Mouse (Mus musculus) cerebellum, adult 18-20 months (tissue): ENCODE measurements at regions not wholly inside any gene's neighbourhood (a gene's known extent, or its start where the extent isn't known, plus 50 kb on each side); places are given as distances from the start of the nearest gene placed in this dataset.

ENCODE experiments used
- DNase-seq, 2 experiments: peaks; one replicate each; pipeline ENCODE4 v3.0.0; 2021

DNA sequence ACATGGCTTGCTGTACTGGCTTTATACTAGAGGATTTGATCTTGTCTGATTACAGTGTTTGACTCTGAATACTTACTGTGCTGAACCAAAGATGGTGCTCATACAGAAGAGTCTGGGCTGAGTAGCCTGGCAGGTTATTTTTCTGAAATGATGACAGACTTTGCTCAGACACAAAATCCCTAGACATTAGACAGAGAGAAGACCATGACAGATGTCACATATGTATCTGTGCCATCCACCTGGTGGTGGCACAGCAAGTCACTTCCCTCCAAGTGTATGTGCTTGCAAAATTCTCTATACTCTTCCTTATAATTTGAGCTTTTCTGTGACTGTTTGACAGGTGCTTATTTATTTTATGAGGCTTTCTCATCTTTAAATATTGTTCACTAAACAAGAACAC is 80.7 kb downstream of the Gm7361 start:
- peak; percentile 43 to 46 for DNase-seq

DNA sequence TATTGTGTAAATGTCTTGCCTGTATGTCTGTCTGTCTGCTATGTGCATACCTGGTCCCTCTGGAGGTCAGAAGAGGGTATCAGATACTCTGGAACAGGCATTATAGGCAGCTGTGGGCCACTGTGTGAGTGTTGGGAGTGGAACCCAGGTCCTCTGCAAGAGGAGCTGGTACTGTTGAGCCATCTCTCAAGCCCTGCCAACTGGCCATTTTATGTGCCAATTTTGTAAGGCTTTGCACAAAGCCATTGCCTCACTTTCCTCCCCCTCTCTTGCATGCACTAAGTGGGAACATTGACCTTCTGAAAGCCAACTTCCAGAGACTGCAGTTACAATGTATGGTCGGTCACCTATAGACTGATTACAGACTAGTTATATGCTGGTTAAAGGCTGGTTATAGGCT is 81.8 kb downstream of the Gm7361 start:
- peak; percentile 24 to 48 for DNase-seq

DNA sequence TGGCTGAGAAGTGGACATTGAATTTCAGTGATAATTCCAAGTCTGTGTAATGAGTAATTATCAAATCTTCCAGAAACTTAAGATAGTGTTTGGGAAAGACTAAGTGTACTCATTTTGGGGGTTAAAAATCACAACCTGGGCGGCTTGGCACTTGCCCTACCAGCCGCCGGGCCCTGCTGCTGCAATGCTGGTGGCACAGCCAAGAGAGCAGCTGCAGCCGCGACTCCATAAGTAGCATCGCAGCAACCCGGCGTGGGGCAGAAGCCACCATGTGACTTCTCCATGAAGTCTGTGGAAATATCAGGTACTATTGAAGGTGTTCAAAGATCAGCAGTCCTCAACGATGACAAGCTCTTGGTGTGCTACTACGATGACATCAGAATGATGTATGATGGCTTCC is 97.7 kb downstream of the Gm7361 start:
- peak in 1 of 2 experiments; percentile 1 for DNase-seq

DNA sequence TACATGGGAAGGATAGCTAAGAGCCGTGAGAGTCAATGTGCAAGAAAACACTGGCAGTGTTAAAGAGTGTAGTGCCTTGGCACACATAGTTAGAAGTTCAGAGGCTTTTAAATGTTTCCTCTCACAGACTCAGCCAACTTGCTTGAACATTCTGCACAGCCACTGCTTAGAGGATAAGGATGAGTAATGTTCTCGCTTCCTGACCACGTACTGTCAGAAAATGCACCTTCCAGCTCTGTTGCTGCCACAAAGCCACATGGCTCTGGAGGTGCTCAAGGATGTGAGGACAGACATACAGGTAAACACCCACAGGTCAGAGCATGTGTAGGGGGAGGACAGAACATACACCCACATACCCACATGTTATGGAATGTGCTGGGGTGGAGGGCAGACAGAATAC is 101.6 kb downstream of the Gm7361 start:
- DNase-seq = peak in 1 of 2 experiments; percentile 0

DNA sequence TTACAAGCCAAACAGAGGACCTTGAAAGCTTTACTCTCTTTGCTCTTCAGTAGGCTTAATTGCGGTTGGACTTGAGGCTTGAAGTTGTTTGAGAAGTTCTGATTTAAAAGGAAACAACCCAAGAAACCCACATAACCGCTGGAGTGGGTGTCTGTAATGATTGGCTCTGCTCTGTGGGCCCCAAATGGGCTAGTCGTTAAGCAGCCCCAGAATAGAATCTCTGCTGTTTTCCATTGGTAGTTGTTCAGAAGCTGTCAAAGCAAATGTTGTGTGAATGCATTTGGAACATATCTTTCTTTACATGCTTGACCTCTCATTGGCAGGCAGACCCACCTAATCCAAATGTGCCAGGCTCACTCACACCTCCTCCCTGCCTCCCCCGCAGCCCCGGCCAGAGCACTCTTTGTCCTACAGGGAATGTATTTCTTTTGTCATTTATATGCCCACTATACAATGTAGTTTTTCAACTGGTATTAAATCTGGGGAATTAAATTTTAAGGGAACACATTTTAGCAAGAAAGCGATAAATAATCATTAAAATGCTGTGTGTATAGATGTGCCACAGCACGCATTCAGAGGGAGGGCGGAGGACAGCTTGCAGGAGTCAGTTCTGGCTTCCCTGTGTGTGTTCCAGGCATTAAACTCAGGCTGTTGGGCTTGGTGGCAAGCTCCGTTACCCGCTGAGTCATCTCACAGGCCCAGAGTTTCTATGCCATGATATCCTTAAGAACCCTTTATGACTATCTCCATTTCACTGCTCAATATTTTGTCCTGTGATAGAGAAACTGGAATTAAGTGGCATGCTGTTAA is 116.9 kb downstream of the Gm7361 start:
- DNase-seq = no peak

DNA sequence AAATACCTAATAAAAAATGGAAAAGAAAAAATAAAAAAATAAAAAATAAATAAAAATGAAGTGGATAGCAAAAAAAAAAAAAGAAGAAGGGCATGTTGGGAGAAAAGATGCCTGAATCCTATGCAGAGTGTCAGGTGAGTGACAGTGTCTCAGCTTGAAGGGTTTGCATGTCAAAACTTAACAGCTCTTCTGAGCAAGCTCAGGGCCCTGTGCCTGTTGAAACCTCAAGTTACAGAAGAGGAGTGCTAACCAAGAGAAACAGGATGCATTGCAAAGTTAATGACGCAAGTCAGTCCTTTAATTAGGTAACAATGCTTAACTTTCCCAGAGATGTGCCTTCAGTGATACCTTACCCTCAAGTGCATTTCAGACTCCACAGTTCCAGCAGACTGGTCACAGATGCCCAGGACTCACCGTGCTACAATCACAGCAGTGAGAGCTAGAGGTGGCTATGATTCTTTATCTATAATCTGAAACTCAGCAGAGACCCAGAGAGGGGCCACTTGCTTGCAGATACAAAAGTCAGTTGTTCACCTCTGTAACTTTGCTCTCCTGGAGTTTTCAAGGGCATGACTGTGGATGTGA is 149.7 kb downstream of the Gm7361 start:
- DNase-seq = no peak

DNA sequence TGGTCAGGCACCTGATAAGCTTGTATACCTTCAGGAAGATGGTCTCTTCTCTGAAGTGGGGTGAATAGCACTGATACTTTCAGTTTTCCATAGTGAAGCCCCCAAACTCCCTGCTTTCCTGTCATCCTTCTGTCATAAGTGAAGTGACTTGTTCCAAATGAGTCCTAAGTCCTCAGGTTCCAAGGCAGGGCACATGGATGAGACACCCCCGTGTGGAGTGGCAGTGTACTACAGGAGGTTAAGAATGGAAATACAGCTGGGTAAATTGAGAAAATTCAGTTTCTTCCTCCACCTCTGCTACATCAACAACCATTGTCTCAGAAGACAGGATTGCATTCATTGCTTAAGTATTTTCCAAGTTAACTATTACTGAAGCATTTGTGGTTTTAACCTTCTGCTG is 155.7 kb downstream of the Gm7361 start:
- DNase-seq = peak in 1 of 2 experiments; percentile 8

DNA sequence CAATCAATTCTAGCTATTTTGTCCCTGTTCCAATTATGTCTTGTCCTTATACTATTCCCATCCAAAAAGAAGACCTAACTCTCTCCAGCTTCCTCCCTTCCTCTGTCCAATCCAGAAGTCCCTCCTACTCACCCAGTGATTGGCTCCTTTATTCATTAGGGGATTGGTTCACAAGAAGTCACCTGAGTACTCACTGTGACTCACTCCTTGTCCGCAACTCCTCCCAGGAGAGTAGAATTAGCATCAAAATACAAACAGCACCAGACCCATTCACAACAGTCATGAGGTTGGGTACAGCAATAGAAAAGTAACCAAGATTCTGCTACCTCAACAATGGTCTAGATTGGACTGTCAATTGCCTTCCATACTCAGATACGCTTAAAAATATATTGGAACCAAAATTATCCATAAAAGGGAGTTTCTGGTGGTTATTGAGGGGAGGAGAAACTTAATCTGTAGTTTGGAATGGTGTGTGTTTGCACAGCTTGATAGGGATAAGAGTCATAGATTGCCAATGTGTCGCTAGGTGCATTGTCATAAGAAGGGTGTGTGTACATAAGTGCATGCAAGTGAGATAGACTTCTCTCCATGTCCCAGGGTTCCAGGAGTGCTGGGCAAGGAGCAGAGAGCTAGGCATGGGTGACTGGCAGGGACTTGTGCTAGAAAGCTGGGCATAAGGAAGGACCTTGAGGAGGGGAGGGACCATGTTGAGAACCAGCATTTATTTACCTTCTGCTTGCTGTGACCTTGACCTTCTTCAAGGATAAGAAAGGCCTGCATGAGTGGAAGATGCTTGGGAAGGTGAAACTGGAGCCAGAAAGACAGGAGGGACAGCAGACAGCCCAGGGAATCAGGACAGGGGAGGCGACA is 187.1 kb downstream of the Gm7361 start:
- no peak for DNase-seq

DNA sequence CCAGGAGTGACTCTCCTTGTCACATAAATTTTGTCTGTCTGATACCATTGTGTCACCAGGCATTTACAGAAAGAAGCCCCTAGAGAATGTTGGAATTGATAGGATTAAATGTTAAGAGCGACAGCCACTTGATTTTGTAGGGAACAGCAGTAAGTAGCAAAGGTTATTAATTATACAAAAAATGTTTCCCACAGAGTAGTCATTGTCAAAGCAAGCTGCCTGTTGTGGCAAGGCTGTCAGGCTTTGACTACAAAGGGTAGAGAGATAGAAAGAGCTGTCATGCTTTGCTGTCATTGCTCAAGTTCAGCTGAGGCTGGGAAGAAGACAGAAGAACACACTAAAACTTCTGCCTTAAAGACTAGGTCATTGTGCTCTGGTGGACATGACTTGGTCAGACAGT is 193.8 kb downstream of the Gm7361 start:
- DNase-seq = no peak

DNA sequence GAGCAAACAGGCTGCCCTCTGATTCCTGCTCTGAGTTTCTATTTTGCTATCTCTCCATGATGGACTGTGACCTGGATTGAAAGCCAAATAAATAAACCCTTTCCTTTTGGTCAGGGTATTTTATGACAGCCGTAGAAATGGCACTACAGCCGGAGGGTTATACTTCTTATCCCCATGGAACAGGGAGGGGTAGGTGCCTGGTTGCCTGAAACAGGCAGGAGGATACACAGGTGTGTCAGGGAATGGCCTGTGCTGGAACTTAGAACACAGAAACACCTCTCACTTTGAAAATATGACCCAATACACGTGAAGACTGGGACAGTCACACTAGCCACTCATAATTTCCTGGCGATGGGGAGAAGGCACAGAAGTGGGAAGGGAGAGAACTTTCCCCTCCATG is 200.1 kb downstream of the Gm7361 start:
- no peak for DNase-seq

DNA sequence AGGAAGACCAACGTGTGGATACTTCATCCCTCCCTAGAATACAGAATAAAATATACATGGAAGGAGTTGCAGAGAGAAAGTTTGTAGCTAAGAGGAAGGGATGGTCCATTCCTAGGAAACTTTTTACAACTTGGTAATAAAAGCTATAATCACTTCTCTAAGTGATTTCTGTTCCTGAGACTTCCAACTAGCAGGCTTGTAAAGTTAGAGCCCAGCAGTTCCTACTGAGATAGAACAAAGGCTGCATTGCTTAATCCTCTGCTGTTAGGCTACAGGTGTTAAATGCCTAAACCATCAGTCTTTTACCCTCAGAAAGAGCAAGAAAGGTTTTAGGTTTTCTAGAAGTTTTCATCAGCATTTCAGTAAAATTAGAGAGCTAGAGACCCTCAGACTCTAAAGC is 209.2 kb downstream of the Gm7361 start:
- no peak for DNase-seq

DNA sequence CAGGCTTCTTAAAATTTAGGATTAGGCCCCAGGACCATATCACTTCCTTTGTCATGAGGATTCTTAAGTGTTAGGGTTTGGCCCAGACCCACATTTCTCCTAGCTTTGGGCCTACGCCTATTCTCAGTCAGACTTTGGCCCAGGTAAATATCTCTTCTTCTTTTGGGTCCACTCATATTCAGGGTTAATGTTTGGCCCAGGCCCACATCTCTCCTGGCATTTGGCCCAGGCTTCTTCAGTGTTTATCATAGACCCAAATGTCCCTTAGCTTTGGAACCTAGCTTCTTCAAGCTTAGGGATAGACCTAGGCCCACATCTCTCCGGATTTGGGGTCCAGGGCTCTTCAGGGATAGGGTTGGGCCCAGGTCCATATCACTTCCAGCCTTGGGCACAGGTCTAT is 228.2 kb downstream of the Gm7361 start:
- DNase-seq = peak; percentile 37 to 50

DNA sequence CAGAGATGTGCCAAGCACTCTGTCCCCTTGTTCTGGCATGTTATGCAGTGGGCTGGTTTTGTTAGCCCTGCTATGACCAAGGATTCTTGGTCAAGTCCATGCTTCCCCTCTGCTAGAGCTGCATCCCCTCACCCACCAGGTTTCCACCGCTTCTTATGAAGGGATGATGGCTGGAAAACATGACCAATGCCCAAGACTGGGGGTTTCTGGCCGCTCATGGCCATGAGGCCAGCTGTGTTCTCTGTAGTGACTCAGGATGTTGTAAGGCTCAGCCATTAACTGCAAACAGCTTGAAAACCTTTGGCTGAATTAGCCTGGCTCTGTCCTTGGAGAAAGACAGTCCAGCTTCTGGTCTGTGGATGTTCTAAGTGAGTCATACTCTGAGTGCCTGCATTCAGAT is 236.5 kb downstream of the Gm7361 start:
- DNase-seq = no peak

DNA sequence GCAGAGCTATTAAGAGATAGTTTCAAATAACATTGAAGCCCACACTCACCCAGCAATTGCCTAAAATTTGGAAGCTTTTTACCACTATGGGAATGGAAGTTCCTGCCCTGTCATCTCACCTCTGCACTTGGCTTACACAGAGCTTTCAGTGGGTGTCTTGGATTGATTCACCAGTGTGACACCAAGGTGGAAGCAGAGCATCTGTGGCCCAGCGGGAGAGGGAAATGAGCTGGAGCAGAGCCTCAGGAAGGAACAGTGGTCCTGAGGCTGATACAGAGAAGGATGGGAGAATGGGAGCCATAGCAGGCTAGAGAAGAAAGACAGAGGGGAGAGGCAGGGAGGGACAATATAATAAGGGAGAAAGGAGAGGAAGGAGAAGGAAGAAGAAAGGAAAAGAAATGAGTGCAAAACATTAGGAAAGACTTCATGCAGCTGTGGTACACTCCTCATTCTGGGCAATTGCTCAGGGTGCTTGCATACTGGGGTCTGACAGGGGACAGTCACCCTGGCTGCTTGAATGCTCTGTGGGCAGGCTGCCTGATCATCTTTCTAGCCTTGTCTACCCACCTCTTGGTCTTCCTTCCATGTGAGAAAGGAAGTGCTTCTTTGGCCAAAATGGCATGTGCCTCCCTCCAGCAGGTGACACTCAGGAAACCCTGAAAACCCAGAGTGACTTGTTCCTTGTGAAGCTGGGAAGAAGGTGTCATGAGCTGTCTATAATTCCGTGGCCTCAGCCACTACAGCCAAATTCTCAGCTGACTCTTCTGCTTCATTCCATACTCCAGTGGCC is 240.3 kb downstream of the Gm7361 start:
- peak; percentile 88 to 95 for DNase-seq

DNA sequence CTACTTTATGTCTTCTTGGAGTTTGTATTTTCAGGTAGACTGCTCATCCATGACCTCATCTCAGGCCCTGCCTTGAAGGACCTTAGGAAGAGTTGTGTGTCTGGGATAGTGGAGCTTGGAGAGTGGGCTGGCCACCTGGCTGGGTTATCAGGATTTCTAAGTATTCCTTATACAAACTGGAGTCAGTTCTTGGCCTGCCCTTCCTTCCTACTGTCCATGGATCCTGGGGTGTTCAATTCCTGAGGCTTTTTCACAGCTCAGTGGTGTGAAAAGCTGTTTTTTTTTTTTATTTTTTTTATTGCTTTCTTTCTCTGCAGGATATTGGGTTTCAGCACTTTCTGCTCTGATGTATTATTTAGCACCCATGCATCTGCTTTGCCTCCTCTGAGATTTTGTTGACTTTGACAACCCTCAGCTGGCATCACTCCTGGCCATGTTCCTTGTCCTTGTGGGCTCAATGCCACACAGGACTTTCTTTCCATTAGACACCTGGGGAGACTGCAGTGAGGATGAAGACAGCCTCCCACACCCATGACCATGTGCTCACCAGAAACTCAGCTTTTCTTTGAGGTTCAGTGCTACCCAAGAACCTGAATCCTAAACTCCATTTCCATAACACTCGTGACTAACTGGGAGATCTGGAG is 252.2 kb downstream of the Gm7361 start:
- no peak for DNase-seq

DNA sequence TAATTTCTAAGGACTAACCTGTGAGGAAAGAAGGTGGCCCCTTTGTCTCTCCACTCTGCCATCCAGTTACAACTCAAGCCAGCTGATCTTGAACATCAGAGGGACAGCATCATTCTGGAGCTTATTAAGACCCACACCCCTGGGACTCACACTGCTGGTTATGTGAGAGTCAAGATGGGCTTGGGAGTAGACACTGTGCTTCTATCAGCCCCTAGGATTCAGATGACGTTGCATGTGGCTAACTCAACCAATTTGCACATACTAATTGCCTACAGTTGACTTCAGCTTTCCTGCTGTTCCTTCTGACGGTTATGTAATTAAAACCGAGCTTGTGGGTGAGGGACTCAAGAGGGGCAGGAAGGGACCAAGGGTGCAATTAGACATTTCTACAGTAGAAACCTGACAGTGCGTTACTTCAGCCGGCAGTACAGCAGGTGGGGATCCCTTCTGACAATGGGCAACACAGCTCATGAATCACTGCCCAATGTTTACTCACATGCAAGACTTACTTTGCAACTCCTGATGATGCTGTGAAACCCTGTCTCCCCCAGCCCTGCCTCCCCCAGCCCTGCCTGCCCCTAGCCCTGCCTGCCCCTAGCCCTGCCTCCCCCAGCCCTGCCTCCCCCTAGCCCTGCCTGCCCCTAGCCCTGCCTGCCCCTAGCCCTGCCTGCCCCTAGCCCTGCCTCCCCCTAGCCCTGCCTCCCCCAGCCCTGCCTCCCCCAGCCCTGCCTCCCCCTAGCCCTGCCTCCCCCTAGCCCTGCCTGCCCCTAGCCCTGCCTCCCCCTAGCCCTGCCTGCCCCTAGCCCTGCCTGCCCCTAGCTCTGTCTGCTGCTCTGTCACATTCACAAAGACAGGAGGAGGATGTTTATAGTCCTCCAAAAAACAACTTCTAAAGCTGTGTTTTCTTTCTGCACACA is 255.8 kb downstream of the Gm7361 start:
- DNase-seq = no peak

DNA sequence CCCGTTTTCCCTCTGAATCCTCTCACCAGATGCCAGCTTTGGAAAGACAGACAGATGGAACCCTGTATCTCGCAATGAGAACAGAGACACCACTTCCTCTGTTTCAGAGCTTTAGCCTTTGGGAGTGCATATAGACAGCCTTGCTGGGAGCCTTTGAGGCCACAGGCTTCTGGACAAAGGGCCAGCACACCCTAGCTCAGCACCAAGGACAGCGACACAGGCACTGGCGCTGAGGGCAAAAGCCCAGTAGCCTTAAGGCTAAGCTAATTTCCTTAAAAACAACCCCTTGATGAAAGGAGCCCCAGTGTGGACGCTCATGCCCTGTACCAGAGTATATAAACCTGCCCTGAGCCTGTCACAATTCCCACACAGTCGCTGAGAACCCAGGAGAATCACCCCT is 278.1 kb downstream of the Gm7361 start:
- no peak for DNase-seq

DNA sequence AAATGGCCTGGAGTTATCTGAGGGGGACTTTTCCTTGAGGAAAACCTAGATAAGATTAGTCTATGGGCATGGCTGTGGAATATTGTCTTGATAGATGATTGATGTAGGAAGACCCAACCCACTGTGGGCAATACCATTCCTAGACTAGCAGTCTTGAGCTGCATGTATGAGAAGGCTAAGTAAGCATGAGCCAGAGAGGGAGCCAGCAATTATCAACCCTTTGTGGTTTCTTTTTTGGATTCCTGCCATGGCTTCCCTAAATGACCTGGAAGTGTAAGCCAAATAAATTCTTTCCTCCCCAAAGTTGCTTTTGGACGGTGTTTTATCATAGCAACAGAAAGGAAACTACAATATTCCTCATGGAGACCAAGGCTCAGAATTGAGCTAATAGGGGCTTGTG is 253.7 kb upstream of the Dpp6 start:
- no peak for DNase-seq

DNA sequence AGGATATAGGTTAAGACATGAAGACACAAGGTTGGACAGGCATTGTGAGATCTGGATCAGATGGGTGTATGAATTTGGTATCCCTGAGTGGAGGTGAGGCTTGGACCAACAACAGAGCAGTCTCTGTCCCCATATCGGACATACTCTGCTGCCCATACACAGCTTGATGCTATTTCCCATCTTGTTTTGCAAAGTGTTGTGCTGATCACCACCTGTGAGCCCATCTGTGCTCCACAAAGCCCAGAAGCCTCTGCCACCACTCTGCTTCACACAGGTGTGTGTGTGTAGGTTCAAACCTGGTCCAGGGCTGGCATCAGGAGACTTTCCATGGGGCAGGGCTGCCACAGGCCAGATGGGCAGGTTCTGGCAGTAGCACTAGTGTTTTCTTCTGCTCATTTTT is 252.9 kb upstream of the Dpp6 start:
- peak; percentile 91 for DNase-seq

DNA sequence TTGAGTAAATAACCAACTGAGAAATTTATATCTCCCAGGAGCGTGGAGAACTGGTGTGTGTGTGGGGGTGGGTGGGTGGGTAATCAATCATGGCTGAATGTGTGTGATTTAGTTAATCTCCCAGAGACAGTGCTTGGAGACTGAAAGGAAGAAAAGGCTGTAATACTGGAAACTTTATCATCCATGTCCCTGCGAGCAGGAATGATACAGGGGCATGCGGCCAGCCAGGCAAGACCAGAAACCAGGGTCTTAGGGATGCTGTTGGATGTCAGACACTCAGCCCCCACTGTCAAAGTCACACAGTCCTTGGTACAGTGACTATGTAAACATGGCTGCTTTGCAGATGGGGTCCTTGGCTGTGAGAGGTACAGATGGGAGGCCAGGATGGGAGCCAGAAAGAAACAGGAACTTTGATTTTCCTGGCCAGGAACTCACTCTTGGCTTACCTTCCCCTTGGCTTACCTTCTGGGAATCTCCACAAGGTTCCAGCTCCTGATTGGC is 244.3 kb upstream of the Dpp6 start:
- DNase-seq = peak; percentile 83 to 87

DNA sequence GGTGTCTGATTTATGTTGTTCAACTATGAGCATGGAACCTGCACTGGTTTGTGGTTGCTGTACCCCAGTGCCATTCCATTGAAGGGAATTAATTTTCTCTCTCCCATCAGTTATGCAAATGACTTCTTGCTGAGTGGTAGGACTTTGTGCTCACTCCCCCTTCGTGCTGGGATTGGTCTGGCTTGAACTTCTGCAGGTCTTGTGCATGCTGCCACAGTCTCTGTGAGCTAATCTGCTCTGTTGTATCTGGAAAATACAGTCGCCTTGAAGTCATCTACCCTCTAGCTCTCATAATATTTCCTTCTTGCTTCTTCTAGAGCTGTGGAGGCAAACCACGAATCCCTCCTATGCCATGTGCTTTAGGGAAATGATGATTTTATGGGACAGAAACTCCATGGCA is 243.6 kb upstream of the Dpp6 start:
- DNase-seq = peak; percentile 32 to 45
